8 mouse cellular contexts compared by ENCODE assay signal in the genomic region with DNA sequence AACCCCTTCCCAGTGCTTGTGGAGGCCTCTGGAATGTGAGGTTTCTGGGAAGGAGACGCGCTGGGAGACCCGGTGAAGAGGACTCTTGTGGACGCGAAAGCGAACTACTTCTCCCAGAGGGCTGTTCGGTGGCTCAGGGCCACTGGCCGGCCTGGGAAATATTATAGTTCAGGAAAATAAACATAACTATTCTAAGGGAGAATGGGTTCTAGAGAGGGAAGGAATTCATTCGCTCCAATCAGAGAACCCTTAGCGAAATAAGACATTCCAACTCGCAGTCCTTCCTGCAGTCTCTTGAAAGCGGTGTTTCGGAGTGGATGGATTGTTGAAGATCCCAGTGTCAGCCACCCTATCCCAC. TPM values are rescaled to one million over a fixed set of nuclear protein-coding genes. Genes with fewer than 3 reads are reported as not detected.
A peak's percentile ranks its signal among the peaks of the same experiment; 100 is the strongest.
DNase-seq lines count a peak whose midpoint lies in the region; TF ChIP-seq lines count a peak whose summit lies in the region.

No protein-coding gene starts in this region.

- H3K27ac ChIP-seq in heart, adult 2 months = peak overlapping the region; percentile 97
- H3K27ac ChIP-seq in ES-Bruce4 (ENCODE audit: insufficient read depth, low read length) (peak overlapping the region; percentile 32; the same call in 1 of the 2 replicates), macrophage (peak overlapping the region; percentile 80)
- H3K27ac ChIP-seq in hindbrain, embryonic 10.5 days = peak overlapping the region; percentile 100

- no peaks in the 10 kb centered on the region for H3K36me3 ChIP-seq in heart, adult 2 months (ENCODE audit: control insufficient read depth, insufficient read depth, low read length)
- H3K36me3 ChIP-seq in ES-Bruce4 (ENCODE audit: control insufficient read depth, insufficient read depth, low read length, poor library complexity, severe bottlenecking) = no peaks in the 10 kb centered on the region
- peaks cover 22% of the 10 kb centered on the region for H3K36me3 ChIP-seq in hindbrain, embryonic 10.5 days
- no peaks in the 10 kb centered on the region for H3K36me3 ChIP-seq in macrophage (ENCODE audit: inconsistent target)

- peak overlapping the region; percentile 81 for H3K4me3 ChIP-seq in heart, adult 2 months
- H3K4me3 ChIP-seq in ES-Bruce4 (ENCODE audit: low read depth, low read length) (peak overlapping the region; percentile 85), macrophage (ENCODE audit: inconsistent target) (peak overlapping the region; percentile 97)
- H3K4me3 ChIP-seq in hindbrain, embryonic 10.5 days = peak overlapping the region; percentile 96

- H3K4me1 ChIP-seq in heart, adult 2 months (ENCODE audit: control insufficient read depth, insufficient read depth, low read length) = peaks cover 8% of the 10 kb centered on the region
- H3K4me1 ChIP-seq in ES-Bruce4 (ENCODE audit: control insufficient read depth, insufficient read depth, low read length) = no peaks in the 10 kb centered on the region
- peaks cover 18% of the 10 kb centered on the region for H3K4me1 ChIP-seq in hindbrain, embryonic 10.5 days (replicated peaks)

- no peak for DNase-seq in heart, adult 2 months
- DNase-seq in heart, postnatal 36 days = no peak
- DNase-seq in hindbrain, embryonic 10.5 days (ENCODE audit: low spot score) = no peak
- no peak for DNase-seq in gastrocnemius, adult 8-10 months (ENCODE audit: low spot score in 2 of 2)
- DNase-seq in frontal cortex, postnatal 25 days (ENCODE audit: low spot score in 2 of 2) = no peak
- no peak for DNase-seq in adrenal gland, postnatal 14 days

- intact Hi-C loops in heart, adult 2 months (cut with DNase I) = no loop called here
- intact Hi-C loops in heart, postnatal 36 days (cut with DNase I) = no loop called here

- TF ChIP-seq CTCF in heart, adult 2 months (IDR thresholded peaks at IDR 0.05) = no peak
- TF ChIP-seq CTCF in ES-Bruce4 (IDR thresholded peaks at IDR 0.05; ENCODE audit: low read depth, low read length) = no peak

- 0 out of 2 replicates have a peak, but pooled peaks have one; percentile 12 for TF ChIP-seq EP300 in heart, adult 2 months (IDR thresholded peaks at IDR 0.05; ENCODE audit: insufficient read depth, low read depth, low read length)
- no peak for TF ChIP-seq EP300 in ES-Bruce4 (IDR thresholded peaks at IDR 0.05; ENCODE audit: insufficient read depth, low read depth, low read length)

- 1% methylated on average over 13 of the region's 13 CpGs for whole genome bisulfite sequencing in heart, adult 2 months
- 2% methylated on average over 13 of the region's 13 CpGs for WGBS in hindbrain, embryonic 10.5 days
- WGBS in macrophage (ENCODE audit: missing documents) = 0% methylated on average over 13 of the region's 13 CpGs

- peaks cover 9% of the 10 kb centered on the region; the same call in 1 of the 2 replicates for H3K79me2 ChIP-seq in heart, adult 2 months (replicated peaks; ENCODE audit: control insufficient read depth, insufficient read depth, low read length)
- peaks cover 52% of the 10 kb centered on the region for H3K79me2 ChIP-seq in macrophage (ENCODE audit: inconsistent target)

- H3K9ac ChIP-seq in heart, adult 2 months (ENCODE audit: low read depth, low read length) = peak overlapping the region; percentile 86
- peak overlapping the region; percentile 88 for H3K9ac ChIP-seq in ES-Bruce4 (ENCODE audit: low read depth, poor library complexity, severe bottlenecking)

- no peaks in the 10 kb centered on the region for H3K9me3 ChIP-seq in ES-Bruce4 (replicated peaks; ENCODE audit: control insufficient read depth, insufficient read depth, low read length, poor library complexity, severe bottlenecking)
- H3K9me3 ChIP-seq in hindbrain, embryonic 10.5 days = no peaks in the 10 kb centered on the region

- H3K27me3 ChIP-seq in heart, adult 2 months (ENCODE audit: control insufficient read depth, insufficient read depth, low read length) = no peaks in the 10 kb centered on the region
- no peaks in the 10 kb centered on the region for H3K27me3 ChIP-seq in ES-Bruce4 (ENCODE audit: control insufficient read depth, insufficient read depth, low read length, poor library complexity, severe bottlenecking)
- no peaks in the 10 kb centered on the region for H3K27me3 ChIP-seq in hindbrain, embryonic 10.5 days (ENCODE audit: insufficient read depth, poor library complexity, severe bottlenecking)

- no peak for TF ChIP-seq POLR2A in heart, adult 2 months (IDR thresholded peaks at IDR 0.05; ENCODE audit: insufficient read depth, low read depth, low read length)
- no peak for TF ChIP-seq POLR2A in ES-Bruce4 (IDR thresholded peaks at IDR 0.05; ENCODE audit: insufficient read depth, low read length)

RNA-seq across cellular contexts. Expression of gene Dnajb12, which starts 0.7 kb away (rescaled TPM):
- total RNA-seq in heart, adult 2 months (2021) = 10 to 100 TPM; 36.8 to 45.4 TPM
- 32.9 and 39.2 TPM in 2 replicates for polyA plus RNA-seq in heart, adult 2 months (2012; rRNA removed)
- 10 to 100 TPM; 39.8 to 43.5 TPM for total RNA-seq in heart, postnatal 36 days (2021)
- polyA plus RNA-seq in ES-Bruce4 (2011; ENCODE audit: insufficient read depth, insufficient read length, low read depth, missing spikeins) (29.3 and 29.6 TPM in 2 replicates), macrophage (2018) (24.9 to 38.2 TPM (median 31.2 TPM) in 3 replicates)
- 27.2 and 31.5 TPM in 2 replicates for polyA plus RNA-seq in hindbrain, embryonic 10.5 days (2016; fragmentation: Nextera tagmentation; extraction: Ambion mirVana)
- 10 to 100 TPM; 22.6 to 37.6 (median 29.2) TPM for total RNA-seq in macrophage (2018; cell fraction: chromatin; rRNA removed)
- total RNA-seq in macrophage (2018; cell fraction: cytosol; rRNA removed) = 10 to 100 TPM; 32.5 to 45.7 (median 37.8) TPM
- total RNA-seq in macrophage (2018; cell fraction: nucleus; rRNA removed) = 10 to 100 TPM; 26.1 to 38.9 (median 31.3) TPM
- 10 to 100 TPM; 77.8 to 89.1 (median 82.1) TPM for total RNA-seq in gastrocnemius, adult 8-10 months (2022)
- total RNA-seq in adrenal gland, postnatal 14 days (2021) = 49.5 and 50.6 TPM in 2 replicates

Comparison
In these comparisons a context has a peak if more than half of its experiments do, and no peak if none do; other contexts are left out.
1. H3K27ac ChIP-seq: peak in every context shown above with its lines; median percentile 100 in hindbrain, embryonic 10.5 days; 97 in heart, adult 2 months; 80 in macrophage; 32 in ES-Bruce4.